Mouse (Mus musculus) MEL (cell line): ENCODE results near the gene Ggps1.

Source experiments
- CHD2 ChIP-seq: IDR thresholded peaks from 2 replicates; pipeline ENCODE4 v1.6.1; 2011; ENCODE audit warnings: low read length, improper control_type of control experiment
- ELF1 ChIP-seq: IDR thresholded peaks from 2 replicates; pipeline ENCODE4 v1.6.1; 2014; ENCODE audit warnings: low read depth, mild to moderate bottlenecking, inconsistent platforms, low read length, improper control_type of control experiment, moderate library complexity
- GABPA ChIP-seq: IDR thresholded peaks from 2 replicates; pipeline ENCODE4 v1.6.1; 2012; ENCODE audit warnings: low read depth, mild to moderate bottlenecking, inconsistent platforms, low read length, improper control_type of control experiment, moderate library complexity
- MXI1 ChIP-seq: IDR thresholded peaks from 2 replicates; pipeline ENCODE4 v1.6.1; 2011; ENCODE audit warnings: mild to moderate bottlenecking, low read depth, low read length, improper control_type of control experiment
- MYB ChIP-seq: IDR thresholded peaks from 2 replicates; pipeline ENCODE4 v1.6.1; 2011; ENCODE audit warnings: mild to moderate bottlenecking, low read depth, low read length, improper control_type of control experiment
- NRF1 ChIP-seq: IDR thresholded peaks from 2 replicates; pipeline ENCODE4 v1.6.1; 2014; ENCODE audit warnings: low read depth, mild to moderate bottlenecking, inconsistent platforms, low read length, improper control_type of control experiment, moderate library complexity; ENCODE audit not compliant: poor library complexity, insufficient read depth, severe bottlenecking
- USF1 ChIP-seq: IDR thresholded peaks from 2 replicates; pipeline ENCODE4 v1.6.1; 2014; ENCODE audit warnings: low read depth, mild to moderate bottlenecking, inconsistent platforms, low read length, improper control_type of control experiment, moderate library complexity

GRCm38 (mm10) chr13:14063942-14064271 lies 619 bp upstream of the Ggps1 start:
- TF ChIP-seq MYB (no peak), ELF1 (no peak), NRF1 (no peak), MXI1 (no peak), GABPA (no peak), CHD2 (no peak), USF1 (no peak)
